Mouse (Mus musculus): Measurements from ENCODE around the gene Phldb2. TPM values are rescaled to one million over a fixed set of nuclear protein-coding genes. Genes with fewer than 3 reads are reported as not detected.

Gene Phldb2
- polyA plus RNA-seq, 1 experiment from 2014 or later, result 35.2 TPM

- Histone ChIP-seq H3K36me3 (ENCODE audit: control insufficient read depth, insufficient read depth, low read length) (no peaks in the 10 kb centered on the region), H3K4me3 (ENCODE audit: low read depth, low read length) (no peak overlapping the region), H3K27ac (ENCODE audit: low read depth) (no peak overlapping the region), H3K9me3 (ENCODE audit: control insufficient read depth, low read length) (no peaks in the 10 kb centered on the region), H3K27me3 (replicated peaks; ENCODE audit: control insufficient read depth, insufficient read depth, low read length) (no peaks in the 10 kb centered on the region), H3K4me2 (ENCODE audit: low read length) (no peak overlapping the region), H3K9ac (ENCODE audit: low read length) (no peak overlapping the region), H3K4me1 (replicated peaks; ENCODE audit: control insufficient read depth, insufficient read depth, low read length) (no peaks in the 10 kb centered on the region)
- 72% methylated on average over 3 of the region's 3 CpGs for whole genome bisulfite sequencing
- ATAC-seq (replicated peaks; ENCODE audit: low FRiP score, low TSS enrichment, low read depth), result no peak
- DNase-seq (ENCODE audit: low spot score), result no peak
Observed at GRCm38 (mm10) chr16:45960978-45961377, 7.6 kb upstream of the Phldb2 start.

GRCm38 (mm10) chr16:45956390-45956950 lies 3.1 kb upstream of the Phldb2 start:
- DNase-seq (ENCODE audit: low spot score), result no peak
- no peak overlapping the region for H3K27ac ChIP-seq (ENCODE audit: low read depth)
- H3K4me1 ChIP-seq (replicated peaks; ENCODE audit: control insufficient read depth, insufficient read depth, low read length), result no peaks in the 10 kb centered on the region
- H3K4me2 ChIP-seq (ENCODE audit: low read length), result no peak overlapping the region
- no peak for ATAC-seq (replicated peaks; ENCODE audit: low FRiP score, low TSS enrichment, low read depth)
- no peaks in the 10 kb centered on the region for H3K36me3 ChIP-seq (ENCODE audit: control insufficient read depth, insufficient read depth, low read length)
- no peaks in the 10 kb centered on the region for H3K27me3 ChIP-seq (replicated peaks; ENCODE audit: control insufficient read depth, insufficient read depth, low read length)
- no peaks in the 10 kb centered on the region for H3K9me3 ChIP-seq (ENCODE audit: control insufficient read depth, low read length)
- no peak overlapping the region for H3K9ac ChIP-seq (ENCODE audit: low read length)
- no peak overlapping the region for H3K4me3 ChIP-seq (ENCODE audit: low read depth, low read length)
- 83% methylated on average over 4 of the region's 4 CpGs for WGBS

- ATAC-seq (replicated peaks; ENCODE audit: low FRiP score, low TSS enrichment, low read depth), result peak; percentile 86
- WGBS, result 39% methylated on average over 5 of the region's 5 CpGs
- H3K27ac ChIP-seq (ENCODE audit: low read depth), result peak overlapping the region; percentile 72
Observed at GRCm38 (mm10) chr16:45952501-45952900, 897 bp downstream of the Phldb2 start.

GRCm38 (mm10) chr16:45952035-45952434 lies 1.4 kb downstream of the Phldb2 start:
- Histone ChIP-seq H3K9me3 (ENCODE audit: control insufficient read depth, low read length) (no peaks in the 10 kb centered on the region), H3K9ac (ENCODE audit: low read length) (no peak overlapping the region), H3K36me3 (ENCODE audit: control insufficient read depth, insufficient read depth, low read length) (no peaks in the 10 kb centered on the region), H3K4me1 (replicated peaks; ENCODE audit: control insufficient read depth, insufficient read depth, low read length) (no peaks in the 10 kb centered on the region), H3K27ac (ENCODE audit: low read depth) (peak overlapping the region; percentile 72; the same call in 1 of the 2 replicates), H3K27me3 (replicated peaks; ENCODE audit: control insufficient read depth, insufficient read depth, low read length) (no peaks in the 10 kb centered on the region), H3K4me2 (ENCODE audit: low read length) (peak overlapping the region; percentile 28), H3K4me3 (ENCODE audit: low read depth, low read length) (peak overlapping the region; percentile 3)
- no peak for ATAC-seq (replicated peaks; ENCODE audit: low FRiP score, low TSS enrichment, low read depth)
- no peak for DNase-seq (ENCODE audit: low spot score)
- WGBS, result 76% methylated on average over 2 of the region's 2 CpGs

More at GRCm38 (mm10) chr16:45952501-45952900, 897 bp downstream of the Phldb2 start:
- Histone ChIP-seq H3K27me3 (replicated peaks; ENCODE audit: control insufficient read depth, insufficient read depth, low read length) (no peaks in the 10 kb centered on the region), H3K9me3 (ENCODE audit: control insufficient read depth, low read length) (no peaks in the 10 kb centered on the region), H3K9ac (ENCODE audit: low read length) (no peak overlapping the region), H3K4me3 (ENCODE audit: low read depth, low read length) (peak overlapping the region; percentile 3), H3K36me3 (ENCODE audit: control insufficient read depth, insufficient read depth, low read length) (no peaks in the 10 kb centered on the region), H3K4me2 (ENCODE audit: low read length) (peak overlapping the region; percentile 28), H3K4me1 (replicated peaks; ENCODE audit: control insufficient read depth, insufficient read depth, low read length) (no peaks in the 10 kb centered on the region)
- no peak for DNase-seq (ENCODE audit: low spot score)

- no peak overlapping the region for H3K27ac ChIP-seq (ENCODE audit: low read depth)
- DNase-seq (ENCODE audit: low spot score) (no peak), ATAC-seq (replicated peaks; ENCODE audit: low FRiP score, low TSS enrichment, low read depth) (no peak)
- no peak overlapping the region for H3K4me3 ChIP-seq (ENCODE audit: low read depth, low read length)
- H3K9me3 ChIP-seq (ENCODE audit: control insufficient read depth, low read length), result no peaks in the 10 kb centered on the region
- peaks cover 14% of the 10 kb centered on the region for H3K4me1 ChIP-seq (replicated peaks; ENCODE audit: control insufficient read depth, insufficient read depth, low read length)
- H3K36me3 ChIP-seq (ENCODE audit: control insufficient read depth, insufficient read depth, low read length), result no peaks in the 10 kb centered on the region
- no peak overlapping the region for H3K4me2 ChIP-seq (ENCODE audit: low read length)
- 93% methylated on average over 2 of the region's 2 CpGs for WGBS
- no peak overlapping the region for H3K9ac ChIP-seq (ENCODE audit: low read length)
- H3K27me3 ChIP-seq (replicated peaks; ENCODE audit: control insufficient read depth, insufficient read depth, low read length), result no peaks in the 10 kb centered on the region
Observed at GRCm38 (mm10) chr16:45946335-45946734, 7.1 kb downstream of the Phldb2 start.

GRCm38 (mm10) chr16:45945649-45946048 lies 7.7 kb downstream of the Phldb2 start:
- no peak overlapping the region for H3K4me3 ChIP-seq (ENCODE audit: low read depth, low read length)
- ATAC-seq (replicated peaks; ENCODE audit: low FRiP score, low TSS enrichment, low read depth) (peak; percentile 10; the same call in 1 of the 2 replicates), DNase-seq (ENCODE audit: low spot score) (no peak)
- H3K27me3 ChIP-seq (replicated peaks; ENCODE audit: control insufficient read depth, insufficient read depth, low read length), result no peaks in the 10 kb centered on the region
- H3K9ac ChIP-seq (ENCODE audit: low read length), result no peak overlapping the region
- H3K9me3 ChIP-seq (ENCODE audit: control insufficient read depth, low read length), result no peaks in the 10 kb centered on the region
- WGBS, result 83% methylated on average over 5 of the region's 5 CpGs
- H3K36me3 ChIP-seq (ENCODE audit: control insufficient read depth, insufficient read depth, low read length), result no peaks in the 10 kb centered on the region
- H3K27ac ChIP-seq (ENCODE audit: low read depth), result peak overlapping the region; percentile 65; the same call in 1 of the 2 replicates
- no peak overlapping the region; the same call in 1 of the 2 replicates for H3K4me2 ChIP-seq (ENCODE audit: low read length)
- H3K4me1 ChIP-seq (replicated peaks; ENCODE audit: control insufficient read depth, insufficient read depth, low read length), result peaks cover 14% of the 10 kb centered on the region

GRCm38 (mm10) chr16:45945174-45945631 lies 8.2 kb downstream of the Phldb2 start:
- no peaks in the 10 kb centered on the region for H3K9me3 ChIP-seq (ENCODE audit: control insufficient read depth, low read length)
- ATAC-seq (replicated peaks; ENCODE audit: low FRiP score, low TSS enrichment, low read depth), result peak; percentile 84
- no peak overlapping the region for H3K9ac ChIP-seq (ENCODE audit: low read length)
- peaks cover 14% of the 10 kb centered on the region for H3K4me1 ChIP-seq (replicated peaks; ENCODE audit: control insufficient read depth, insufficient read depth, low read length)
- H3K4me2 ChIP-seq (ENCODE audit: low read length), result peak overlapping the region; percentile 34
- peak overlapping the region; percentile 65 for H3K27ac ChIP-seq (ENCODE audit: low read depth)
- peak; percentile 63 for DNase-seq (ENCODE audit: low spot score)
- H3K36me3 ChIP-seq (ENCODE audit: control insufficient read depth, insufficient read depth, low read length), result no peaks in the 10 kb centered on the region
- no peak overlapping the region for H3K4me3 ChIP-seq (ENCODE audit: low read depth, low read length)
- 12% methylated on average over 11 of the region's 11 CpGs for WGBS
- no peaks in the 10 kb centered on the region for H3K27me3 ChIP-seq (replicated peaks; ENCODE audit: control insufficient read depth, insufficient read depth, low read length)

- H3K27ac ChIP-seq (ENCODE audit: low read depth), result no peak overlapping the region
- H3K4me1 ChIP-seq (replicated peaks; ENCODE audit: control insufficient read depth, insufficient read depth, low read length), result peaks cover 14% of the 10 kb centered on the region
- H3K27me3 ChIP-seq (replicated peaks; ENCODE audit: control insufficient read depth, insufficient read depth, low read length), result no peaks in the 10 kb centered on the region
- H3K36me3 ChIP-seq (ENCODE audit: control insufficient read depth, insufficient read depth, low read length), result no peaks in the 10 kb centered on the region
- H3K9ac ChIP-seq (ENCODE audit: low read length), result no peak overlapping the region
- H3K4me2 ChIP-seq (ENCODE audit: low read length), result no peak overlapping the region
- H3K4me3 ChIP-seq (ENCODE audit: low read depth, low read length), result no peak overlapping the region
- 80% methylated on average over 8 of the region's 8 CpGs for WGBS
- ATAC-seq (replicated peaks; ENCODE audit: low FRiP score, low TSS enrichment, low read depth) (no peak), DNase-seq (ENCODE audit: low spot score) (no peak)
- no peaks in the 10 kb centered on the region for H3K9me3 ChIP-seq (ENCODE audit: control insufficient read depth, low read length)
Observed at GRCm38 (mm10) chr16:45942169-45942891, 11.1 kb downstream of the Phldb2 start.
